Mouse (Mus musculus) lung, postnatal 25 days (tissue): ENCODE measurements around the gene Smarcd3.
A peak's percentile ranks its signal among the peaks of the same experiment; 100 is the strongest.

Experiments
- DNase-seq: peaks from one replicate; pipeline ENCODE4 v3.0.0; 2022; ENCODE audit warnings: low spot score

The Smarcd3 gene

GRCm38 (mm10) chr5:24623986-24624821, at the start of gene Smarcd3:
Smarcd3 (minus strand) TSS chr5:24624411.
- DNase-seq, result no peak

- DNase-seq, result no peak
Observed at GRCm38 (mm10) chr5:24661457-24661856, 37.2 kb upstream of the Smarcd3 start.

DNA sequence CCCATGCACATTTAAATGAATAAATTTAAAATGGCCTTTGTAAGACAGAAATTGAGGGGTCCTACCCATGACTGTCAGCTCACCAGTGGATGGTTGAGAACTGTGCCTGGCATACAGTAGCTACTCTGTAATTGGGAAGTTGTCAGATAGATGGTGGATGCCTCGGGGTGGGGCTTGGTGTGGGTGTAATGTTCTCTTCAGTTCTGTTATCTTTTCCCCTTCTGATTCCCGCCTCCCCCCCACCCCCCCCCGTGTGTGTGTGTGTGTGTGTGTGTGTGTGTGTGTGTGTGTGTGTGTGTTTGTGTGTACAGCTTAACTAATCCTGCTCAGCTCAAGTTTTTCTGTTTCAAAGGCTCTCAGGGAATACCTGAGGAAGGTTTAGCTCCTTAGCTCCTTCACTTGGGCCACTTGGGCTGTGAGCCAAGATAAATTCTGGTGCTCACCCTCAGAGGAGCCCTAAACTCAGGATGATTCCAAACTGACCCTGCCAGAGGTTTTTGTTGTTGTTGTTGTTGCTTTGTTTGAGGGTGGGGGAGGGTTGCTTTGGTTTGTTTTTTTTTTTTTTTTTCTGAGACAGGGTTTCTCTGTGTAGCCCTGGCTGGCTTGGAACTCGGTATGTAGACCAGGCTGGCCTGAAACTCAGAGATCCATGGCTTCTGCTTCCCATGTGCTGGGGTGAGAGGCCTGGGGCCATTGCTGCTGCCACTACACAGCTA, 35.7 kb upstream of the Smarcd3 start:
- peak; percentile 12 for DNase-seq

GRCm38 (mm10) chr5:24657113-24657512, 32.9 kb upstream of the Smarcd3 start:
- no peak for DNase-seq

DNA sequence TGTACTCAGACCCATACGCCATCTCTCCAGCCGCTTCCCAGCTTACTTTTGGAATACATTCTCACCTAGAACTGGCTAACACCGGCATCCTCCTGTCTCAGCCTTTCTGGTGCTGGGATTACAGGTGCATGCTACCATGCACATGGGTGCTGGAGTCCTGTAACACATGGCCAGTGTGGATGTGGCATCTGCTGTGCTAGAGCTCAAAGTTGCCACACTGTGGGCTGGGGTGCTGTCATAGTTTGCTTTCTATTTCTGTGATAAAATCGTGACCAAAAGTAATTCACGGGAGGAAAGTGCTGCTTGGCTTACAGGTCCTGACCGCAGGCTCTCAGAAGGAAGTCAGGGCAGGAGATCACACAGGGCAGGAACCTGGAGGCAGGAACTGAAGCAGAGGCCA, 30.3 kb upstream of the Smarcd3 start:
- DNase-seq, result no peak

GRCm38 (mm10) chr5:24652780-24653179, 28.6 kb upstream of the Smarcd3 start:
- no peak for DNase-seq

DNA sequence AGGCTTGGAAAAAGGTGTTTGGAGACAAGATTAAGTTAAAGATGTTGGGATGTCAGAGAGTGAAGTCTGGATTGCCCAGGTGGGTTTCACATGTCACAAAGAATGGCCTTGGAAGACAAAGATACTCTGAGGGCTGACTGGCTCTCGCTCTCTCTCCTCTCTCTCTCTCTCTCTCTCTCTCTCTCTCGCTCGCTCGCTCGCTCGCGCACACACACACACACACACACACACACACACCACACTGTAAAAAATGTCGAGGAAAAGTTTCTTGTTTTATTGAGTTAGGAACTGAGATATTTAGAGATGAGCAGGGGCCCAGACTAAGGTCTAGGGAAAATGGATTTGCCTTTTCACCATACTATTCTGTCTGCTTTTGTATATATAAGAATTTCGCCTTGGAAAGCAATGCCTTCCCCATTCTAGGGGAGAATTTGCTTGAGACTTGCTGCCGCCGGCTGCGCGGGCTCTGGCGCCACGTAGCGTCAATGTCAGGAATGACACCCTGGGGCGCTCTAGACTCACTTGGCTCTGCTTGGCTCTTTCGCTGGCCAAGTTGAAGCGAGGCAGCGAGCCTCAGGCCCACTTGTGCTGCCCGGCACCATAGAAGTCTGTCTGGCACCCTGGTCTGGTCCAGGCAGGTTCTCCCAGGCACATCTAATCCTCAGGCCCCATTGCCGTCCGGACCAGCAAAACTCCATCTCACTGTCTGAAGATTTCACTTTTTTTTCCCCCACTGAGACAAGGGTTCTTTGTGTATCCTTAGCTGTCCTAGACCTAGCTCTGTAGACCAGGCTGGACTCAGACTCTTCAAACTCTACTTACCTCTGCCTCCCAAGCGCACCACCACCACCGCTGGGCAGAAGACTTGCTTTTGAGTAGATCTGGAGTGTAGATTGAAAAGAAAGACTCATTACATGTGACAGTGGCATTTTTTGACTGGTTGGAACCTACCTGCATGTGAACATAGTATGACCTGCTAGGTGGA, 27.8 kb upstream of the Smarcd3 start:
- peak; percentile 81 for DNase-seq

GRCm38 (mm10) chr5:24651356-24651755, 27.1 kb upstream of the Smarcd3 start:
- DNase-seq, result no peak

- DNase-seq, result no peak
Observed at GRCm38 (mm10) chr5:24649701-24650100, 25.5 kb upstream of the Smarcd3 start.

DNA sequence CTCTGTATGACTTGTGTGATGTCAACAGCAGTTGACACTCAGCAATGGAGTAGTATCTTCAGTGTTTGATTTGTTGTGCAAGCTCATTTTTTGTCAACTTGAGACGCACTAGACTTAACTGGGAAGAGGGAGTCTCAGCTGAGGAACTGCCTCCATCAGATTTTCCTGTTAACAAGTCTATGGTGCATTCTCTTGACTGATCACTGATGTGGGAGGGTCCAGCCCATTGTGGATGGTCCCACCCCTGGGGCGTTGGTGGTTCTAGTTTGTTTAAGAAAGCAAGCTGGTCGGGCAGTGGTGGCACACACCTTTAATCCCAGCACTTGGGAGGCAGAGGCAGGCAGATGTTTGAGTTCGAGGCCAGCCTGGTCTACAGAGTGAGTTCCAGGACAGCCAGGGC, 25.0 kb upstream of the Smarcd3 start:
- DNase-seq, result no peak

GRCm38 (mm10) chr5:24645454-24645853, 21.2 kb upstream of the Smarcd3 start:
- no peak for DNase-seq

GRCm38 (mm10) chr5:24639081-24639480, 14.9 kb upstream of the Smarcd3 start:
- DNase-seq, result no peak

GRCm38 (mm10) chr5:24638131-24638530, 13.9 kb upstream of the Smarcd3 start:
- no peak for DNase-seq

- DNase-seq, result no peak
Observed at GRCm38 (mm10) chr5:24636987-24637386, 12.8 kb upstream of the Smarcd3 start.

GRCm38 (mm10) chr5:24635526-24636141, 11.4 kb upstream of the Smarcd3 start:
- no peak for DNase-seq

DNA sequence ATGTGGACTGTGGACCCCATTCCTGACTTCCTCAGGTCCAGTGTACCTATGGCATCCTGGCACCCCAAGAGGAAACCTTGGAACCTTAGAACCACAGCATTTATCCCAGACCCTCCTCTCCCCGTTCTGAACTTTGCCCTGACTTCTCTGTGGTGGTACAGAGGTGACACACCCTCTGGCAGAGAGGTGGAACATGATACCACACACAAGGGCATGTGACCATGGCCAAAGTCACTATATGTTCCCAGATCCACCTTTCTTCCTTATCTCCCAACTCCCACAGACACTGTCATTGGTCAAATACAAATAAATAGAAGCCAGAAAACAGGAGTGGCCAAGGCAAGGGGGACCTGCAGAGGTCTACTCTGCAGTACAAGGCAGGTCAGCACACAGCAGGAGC, 10.9 kb upstream of the Smarcd3 start:
- DNase-seq, result no peak

DNA sequence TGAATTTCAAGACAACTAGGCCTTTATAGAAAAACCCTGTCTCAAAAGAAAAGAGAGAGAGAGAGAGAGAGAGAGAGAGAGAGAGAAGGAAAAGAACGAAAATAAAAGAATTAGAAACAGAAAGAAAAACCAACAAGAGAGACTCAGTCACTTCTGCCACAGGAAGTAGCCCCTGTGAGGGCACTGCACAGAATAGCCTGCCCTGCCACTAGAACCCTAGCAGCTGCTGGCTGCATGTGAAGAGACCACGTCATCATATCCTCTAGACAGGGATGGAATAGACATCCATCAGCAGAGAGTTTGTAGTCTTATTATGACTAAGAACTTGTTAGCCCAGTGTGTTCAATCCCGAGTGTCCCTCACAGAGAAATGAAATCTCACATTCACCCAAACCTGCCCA, 5.5 kb upstream of the Smarcd3 start:
- no peak for DNase-seq

- no peak for DNase-seq
Observed at GRCm38 (mm10) chr5:24624822-24625120, 560 bp upstream of the Smarcd3 start.

GRCm38 (mm10) chr5:24623041-24623985, 898 bp downstream of the Smarcd3 start:
- DNase-seq, result no peak

DNA sequence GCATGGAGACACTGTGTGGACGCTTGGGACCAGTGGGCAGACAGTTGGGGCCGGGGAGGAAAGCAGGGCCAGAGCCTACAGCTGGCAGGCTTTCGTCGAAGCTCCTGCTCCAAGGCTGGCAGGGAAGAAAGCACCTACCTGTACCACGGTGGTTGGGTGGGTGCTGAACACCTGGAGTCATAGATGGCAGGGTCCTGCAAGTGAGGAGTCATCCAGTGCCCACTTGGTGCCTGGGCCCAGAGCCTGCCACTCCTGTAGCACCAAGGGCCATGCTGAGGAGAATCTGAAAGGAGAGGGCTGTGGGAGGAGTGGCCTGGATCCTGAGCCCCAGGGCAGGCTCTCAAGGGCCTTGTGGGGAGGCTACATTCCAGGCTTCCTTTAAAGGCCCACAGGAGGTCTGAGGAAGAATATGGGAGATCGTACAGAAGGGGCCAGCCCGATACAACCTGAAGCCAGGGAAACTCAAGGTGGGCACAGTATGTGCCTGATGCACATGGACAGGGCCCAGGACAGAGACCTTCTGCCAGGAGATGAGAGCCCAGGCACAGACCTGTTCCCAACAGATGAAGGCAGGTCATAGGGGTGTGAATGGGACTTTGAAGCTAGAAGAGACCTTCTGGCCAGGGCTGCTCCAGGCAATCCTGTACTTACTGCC, 1.7 kb downstream of the Smarcd3 start:
- no peak for DNase-seq
